Mouse (Mus musculus): Measurements from ENCODE around the gene Lsamp.

Gene Lsamp

DNA sequence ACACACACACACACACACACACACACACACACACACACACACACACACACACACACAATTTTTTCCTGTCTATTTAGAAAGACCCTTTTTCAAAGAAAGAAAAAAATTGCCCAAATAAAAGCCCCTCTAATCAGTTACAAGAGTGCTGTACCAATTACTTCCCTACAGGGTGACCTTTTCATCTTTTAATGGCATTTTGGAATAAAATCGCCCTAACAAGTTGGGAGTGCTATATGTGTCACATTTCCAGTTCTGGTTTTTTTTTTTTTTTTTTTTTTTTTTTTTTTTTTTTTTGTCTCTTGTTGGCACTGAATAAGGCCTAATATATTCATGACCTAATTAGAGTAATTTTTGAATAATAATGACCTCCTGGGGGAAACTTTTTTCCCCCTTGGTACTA lies 923.7 kb downstream of the Lsamp start:
- DNase-seq (ENCODE audit: extremely low read depth, low read depth, low spot score): no peak

DNA sequence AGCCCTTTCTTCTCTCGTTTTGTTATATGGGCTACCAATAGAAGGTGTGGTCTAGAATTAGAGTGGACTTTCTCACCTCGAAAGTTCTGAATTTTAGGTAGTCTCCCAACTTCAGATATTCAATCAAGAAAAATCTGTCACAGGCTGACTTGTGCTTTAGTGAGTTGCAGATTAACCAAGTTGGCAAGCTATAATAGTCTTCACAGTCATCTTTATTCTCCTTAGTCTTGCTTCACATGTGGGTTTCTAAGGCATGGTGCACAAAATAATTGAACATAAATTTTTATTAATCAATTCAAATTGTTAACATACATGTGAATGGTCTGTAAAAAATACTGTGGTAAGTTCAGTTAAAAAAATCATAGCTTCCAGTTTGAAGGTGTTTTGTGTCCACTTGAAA lies 930.0 kb downstream of the Lsamp start:
- no peak for DNase-seq (ENCODE audit: extremely low read depth, low read depth, low spot score)

DNA sequence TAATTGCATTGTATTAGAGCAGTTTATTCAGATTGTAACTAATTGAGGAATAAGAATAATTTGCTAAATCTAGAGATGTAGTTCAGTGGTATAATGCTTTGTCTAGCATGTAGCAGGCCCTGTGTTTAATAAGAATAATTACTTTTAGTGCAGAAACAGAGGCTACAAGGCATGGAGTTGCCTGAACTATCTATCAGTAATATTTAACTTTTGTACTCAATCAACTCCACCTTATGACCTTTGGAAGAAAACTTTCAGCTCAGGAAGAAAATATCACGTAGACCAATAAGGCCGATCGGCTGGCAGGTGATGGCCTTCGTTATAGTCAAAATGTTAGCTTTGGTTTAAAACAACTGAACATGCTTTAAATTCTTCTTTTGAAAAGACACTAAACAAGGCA lies 946.4 kb downstream of the Lsamp start:
- no peak for DNase-seq (ENCODE audit: extremely low read depth, low read depth, low spot score)

DNA sequence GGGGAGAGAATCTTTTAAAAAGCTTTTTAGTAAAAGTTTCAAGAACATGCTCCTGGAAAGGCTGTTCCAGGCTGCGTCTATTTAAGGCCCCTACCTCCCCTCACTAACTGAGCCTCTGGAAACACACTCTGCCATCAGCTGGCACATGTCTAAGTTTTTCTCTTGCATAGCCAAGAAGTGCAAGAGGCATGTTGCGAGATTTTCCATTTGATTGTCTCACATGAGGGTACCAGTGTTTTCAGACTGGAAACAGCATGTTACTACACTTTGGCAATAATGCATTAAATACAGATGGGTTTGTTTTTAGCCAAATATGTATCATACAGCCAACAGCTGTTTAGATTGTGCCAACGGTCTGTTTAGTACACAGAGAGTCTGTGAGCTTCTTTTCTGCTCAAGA lies 958.1 kb downstream of the Lsamp start:
- no peak for DNase-seq (ENCODE audit: extremely low read depth, low read depth, low spot score)

DNA sequence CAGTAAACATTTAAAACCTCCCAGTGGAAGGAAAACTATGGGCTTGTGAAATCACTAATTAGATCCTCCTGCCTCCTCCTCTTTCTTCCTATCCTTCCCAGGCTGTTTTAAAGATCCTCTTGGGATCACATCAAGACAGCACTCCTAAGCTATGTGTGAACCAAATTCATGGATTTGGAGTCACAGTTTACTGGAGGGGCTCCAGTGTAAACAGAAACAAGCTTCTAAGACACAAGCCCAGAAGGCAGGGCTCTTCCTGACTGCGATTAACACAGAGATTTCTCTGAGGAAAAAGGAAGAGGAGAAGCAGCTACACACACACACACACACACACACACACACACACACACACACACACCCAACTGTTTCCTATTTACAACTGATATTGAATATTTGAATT lies 961.7 kb downstream of the Lsamp start:
- no peak for DNase-seq (ENCODE audit: extremely low read depth, low read depth, low spot score)

DNA sequence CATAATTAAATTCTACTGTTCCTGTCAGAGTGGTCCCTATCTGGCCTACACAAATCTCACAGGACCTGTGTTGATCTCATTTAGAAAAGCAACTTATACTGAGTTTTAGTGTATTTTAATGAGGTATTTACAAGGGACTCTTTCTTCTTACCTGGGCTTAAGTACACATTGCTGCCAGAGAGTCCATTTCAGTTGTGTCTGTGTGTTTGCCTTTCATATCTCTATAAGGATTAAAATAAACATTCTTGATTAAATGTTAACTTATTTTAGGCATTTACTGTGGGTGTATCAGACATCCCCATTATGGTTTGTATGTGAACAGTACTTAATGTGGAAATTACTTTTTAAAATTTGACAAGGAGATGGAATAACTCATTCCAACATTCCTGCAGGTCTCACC lies 963.9 kb downstream of the Lsamp start:
- DNase-seq (ENCODE audit: extremely low read depth, low read depth, low spot score): no peak

DNA sequence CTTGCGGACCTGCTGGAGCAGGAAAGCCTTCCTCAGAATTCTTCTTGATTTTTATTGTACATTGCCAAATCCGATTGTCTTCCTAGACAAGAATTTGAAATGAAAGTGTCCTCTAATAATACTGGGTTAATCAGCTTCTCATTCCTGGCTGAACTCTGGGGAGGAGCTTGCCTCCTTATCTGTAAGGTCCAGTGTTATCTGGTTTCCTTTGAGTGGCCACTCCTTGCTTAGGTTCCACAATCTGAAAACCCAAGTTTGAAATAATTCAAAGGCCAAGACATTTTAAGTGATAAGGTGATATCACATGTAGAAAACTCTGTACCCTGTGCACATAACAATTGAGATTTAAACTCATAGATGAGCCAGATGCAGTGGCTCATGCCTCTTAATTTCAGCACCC lies 975.0 kb downstream of the Lsamp start:
- DNase-seq (ENCODE audit: extremely low read depth, low read depth, low spot score): no peak

DNA sequence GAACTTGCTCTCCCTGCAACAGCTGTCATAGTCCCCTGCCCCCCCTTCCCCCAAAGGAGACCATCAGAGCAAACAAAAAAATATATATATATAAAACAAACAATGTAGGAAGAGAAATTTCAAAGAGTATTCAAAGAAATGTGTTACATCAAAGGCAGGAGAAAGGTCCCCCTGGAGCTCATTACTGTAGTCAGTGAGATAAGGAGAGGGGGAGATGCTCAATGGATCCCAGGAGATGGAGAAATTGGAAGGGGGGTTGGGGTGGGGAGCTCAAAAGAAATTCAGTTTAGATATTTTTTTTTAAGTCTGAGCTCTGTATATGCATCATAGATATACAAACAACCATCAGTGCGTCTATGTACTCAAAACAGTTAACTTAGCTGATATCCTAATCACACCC lies 976.4 kb downstream of the Lsamp start:
- no peak for DNase-seq (ENCODE audit: extremely low read depth, low read depth, low spot score)

DNA sequence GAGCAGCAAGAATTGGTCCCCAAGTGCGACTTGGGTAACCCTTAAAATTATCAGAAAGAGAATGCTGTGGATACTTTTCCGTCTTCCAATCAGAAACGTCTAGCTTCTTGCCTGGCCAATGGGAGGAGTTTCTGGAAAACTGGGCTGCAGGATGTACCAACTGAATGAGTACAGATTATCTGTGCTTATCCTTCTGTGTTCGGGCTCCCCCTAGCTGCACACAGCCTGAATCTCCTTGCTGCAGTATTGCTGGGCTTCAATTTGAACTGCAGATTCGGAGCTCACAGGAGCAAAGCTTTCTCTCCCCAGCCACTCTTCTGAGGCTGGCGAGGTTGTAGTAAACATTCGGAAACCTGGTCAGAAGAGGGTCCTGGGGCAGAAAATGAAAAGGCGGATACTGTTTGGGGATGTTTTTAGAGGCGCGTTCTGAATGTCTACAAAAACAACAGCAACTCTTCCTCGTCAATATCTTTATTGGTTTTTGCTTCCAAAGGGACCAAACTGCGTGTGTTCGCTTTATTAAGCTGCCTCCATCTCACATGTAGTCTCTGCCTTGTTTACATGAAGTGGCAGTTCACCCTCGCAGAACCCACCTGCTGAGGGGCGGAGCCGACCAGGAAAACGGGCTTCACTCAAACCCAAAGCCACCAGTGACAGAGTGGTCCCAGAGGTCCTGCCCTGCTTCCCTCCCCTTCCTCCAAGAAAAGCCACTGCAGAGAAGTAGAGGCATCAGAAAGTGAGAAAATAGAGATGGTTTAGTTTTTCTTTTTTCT lies 984.1 kb downstream of the Lsamp start:
- DNase-seq (ENCODE audit: extremely low read depth, low read depth, low spot score): no peak

DNA sequence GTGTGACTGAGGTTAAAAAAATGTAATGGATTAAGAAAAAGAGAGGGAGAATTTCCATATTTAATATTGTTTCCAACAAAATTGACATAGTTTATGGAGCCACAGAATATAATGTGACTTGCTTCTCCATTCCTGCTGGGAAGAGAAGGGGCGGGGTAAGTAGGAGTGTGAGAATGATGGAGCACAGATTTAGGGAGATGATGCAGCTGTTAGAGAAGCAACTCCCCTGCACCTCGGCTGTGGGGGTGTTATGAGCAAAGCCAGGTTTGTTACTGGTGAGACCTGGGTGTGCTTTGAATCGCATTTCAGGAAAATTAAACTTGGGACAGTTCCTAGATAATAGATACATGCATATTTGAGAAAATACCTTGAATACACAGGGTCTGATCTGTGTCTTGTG lies 987.2 kb downstream of the Lsamp start:
- DNase-seq (ENCODE audit: extremely low read depth, low read depth, low spot score): no peak

DNA sequence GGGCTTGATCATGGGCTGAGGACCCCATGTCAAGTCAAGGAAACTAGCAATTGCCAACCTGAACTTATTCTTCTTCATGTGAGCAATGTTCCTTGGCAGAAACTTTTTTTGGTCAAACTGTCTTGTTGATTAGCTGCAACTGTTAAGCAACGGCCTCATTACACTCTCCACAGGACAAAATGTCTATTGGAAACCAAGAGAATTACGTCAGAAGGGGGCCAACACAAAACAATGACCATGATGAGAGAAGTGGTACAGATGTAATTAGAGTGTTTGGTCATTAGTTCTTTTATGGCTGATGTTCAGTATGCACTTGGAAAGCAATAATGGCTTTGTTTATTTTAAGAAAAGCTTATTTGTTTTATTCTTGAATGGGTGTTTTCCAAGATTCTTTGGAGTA lies 989.9 kb downstream of the Lsamp start:
- DNase-seq (ENCODE audit: extremely low read depth, low read depth, low spot score): no peak

DNA sequence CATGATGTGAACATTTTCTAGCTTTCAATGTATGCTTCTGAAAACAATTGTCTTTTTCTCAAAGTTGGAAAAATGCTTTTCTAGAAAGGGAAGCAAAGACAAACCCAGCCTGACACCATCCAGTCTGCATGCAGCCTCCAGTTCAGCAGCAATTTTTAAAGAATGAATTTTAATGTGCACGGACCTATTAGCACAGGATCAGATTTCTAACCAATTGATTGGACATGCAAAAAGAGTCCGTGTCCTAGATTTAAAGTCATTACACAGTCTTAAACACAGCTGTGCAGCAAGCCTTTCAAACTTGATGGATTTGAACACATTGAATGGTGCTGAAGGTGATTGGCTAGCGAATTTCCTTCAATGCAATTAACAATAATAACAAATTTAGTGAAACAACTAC lies 998.9 kb downstream of the Lsamp start:
- no peak for DNase-seq (ENCODE audit: extremely low read depth, low read depth, low spot score)

DNA sequence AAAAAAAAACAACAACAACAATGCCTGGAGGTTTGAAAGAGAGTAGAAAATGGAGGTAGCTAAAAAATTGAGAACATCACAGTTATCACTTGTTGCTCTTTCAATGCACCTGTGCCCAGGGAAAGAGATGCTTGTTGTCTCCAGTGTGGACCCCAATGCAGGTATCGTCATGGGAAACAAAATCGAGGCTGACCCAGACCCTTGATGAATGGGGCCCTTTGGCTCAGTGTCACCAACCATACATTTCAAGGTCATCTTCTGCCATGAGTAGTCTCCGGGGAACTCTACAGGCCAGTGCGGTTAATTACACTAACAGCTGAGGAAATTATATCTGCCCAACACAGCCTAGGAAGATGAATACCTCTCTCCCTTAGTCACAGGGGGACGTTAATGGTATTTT lies 1023.4 kb downstream of the Lsamp start:
- DNase-seq (ENCODE audit: extremely low read depth, low read depth, low spot score): no peak

DNA sequence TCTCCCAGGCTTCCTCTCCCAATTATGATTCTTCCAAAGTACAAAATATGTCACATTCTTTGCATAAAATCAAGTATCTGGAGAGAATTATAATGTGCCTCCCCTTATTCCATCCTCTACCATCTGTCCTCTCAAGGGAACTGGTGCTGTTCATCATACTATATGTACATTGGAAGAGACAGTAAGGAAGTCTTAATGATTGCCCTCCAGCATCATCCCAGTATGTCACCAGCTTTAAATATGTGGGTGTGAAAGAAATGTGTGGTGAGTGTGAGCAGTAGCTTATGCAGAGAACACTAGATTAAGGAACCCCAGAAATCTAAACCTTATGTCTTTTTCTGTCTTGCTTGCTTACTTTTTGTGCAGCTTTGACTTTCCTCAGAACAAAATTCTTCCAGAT lies 1050.6 kb downstream of the Lsamp start:
- no peak for DNase-seq (ENCODE audit: extremely low read depth, low read depth, low spot score)

DNA sequence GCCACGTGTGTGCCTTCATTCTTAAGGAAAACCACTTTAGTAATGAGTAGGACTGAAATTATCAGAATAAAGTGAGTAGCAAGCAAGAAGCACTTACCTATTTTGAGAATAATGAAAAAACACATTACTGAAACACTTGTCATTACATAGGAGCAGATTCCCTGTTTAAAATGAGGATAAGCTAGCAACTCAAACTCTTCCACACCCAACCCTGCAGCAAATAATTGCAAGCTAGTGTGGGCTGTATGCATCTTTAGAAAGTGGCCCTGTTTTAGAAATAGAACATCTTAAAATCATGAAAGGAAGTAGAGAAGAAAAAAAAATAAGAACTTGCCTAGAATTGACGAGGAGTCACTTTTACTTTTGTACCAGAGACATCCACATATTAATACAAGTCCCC lies 1057.5 kb downstream of the Lsamp start:
- no peak for DNase-seq (ENCODE audit: extremely low read depth, low read depth, low spot score)

DNA sequence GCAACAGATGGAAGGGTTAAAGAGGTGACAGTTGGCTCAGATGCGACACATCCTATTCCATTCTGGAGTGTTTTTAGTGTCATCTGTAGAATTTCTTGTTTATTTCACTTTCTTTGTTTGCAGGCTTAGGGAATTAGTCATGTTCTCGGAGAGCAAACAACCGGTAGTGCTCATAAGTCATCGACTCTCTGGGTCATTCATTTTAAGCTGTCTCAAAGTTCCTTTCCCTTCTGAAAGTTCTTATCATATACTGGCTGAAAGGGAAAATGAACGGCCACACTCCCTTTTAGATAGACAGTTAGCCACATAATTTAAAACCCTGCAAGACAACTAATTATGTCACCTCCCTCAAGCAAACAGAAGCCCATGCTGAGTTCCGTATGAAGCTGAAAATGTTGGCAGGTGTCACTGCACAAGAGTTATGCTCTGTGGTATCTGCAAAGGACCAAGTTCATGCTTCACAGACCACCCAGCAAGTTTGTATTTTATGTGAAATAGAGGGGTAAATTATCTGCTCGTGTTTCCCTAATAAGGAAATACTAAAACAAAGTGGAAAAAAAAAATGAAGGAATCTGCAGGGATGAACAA lies 1079.2 kb downstream of the Lsamp start:
- no peak for DNase-seq (ENCODE audit: extremely low read depth, low read depth, low spot score)

DNA sequence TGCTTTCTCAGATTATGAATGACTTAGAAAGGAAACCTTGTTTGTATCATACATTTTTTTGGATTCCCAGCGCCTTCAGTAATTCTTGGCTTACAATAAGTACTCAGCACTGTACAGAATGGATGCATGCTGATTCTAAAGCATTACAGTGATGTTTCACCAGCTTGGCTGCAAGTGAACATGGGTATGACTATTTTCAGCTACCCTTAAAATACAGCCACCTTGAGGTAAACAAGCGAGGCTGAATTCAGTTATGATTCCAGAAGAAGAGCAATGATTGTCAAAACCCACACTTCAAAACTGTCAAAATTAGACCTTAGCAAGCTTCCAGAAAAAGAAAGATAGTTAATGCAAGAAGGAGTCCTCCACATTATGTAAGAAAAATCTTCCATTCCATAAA lies 1089.3 kb downstream of the Lsamp start:
- no peak for DNase-seq (ENCODE audit: extremely low read depth, low read depth, low spot score)

DNA sequence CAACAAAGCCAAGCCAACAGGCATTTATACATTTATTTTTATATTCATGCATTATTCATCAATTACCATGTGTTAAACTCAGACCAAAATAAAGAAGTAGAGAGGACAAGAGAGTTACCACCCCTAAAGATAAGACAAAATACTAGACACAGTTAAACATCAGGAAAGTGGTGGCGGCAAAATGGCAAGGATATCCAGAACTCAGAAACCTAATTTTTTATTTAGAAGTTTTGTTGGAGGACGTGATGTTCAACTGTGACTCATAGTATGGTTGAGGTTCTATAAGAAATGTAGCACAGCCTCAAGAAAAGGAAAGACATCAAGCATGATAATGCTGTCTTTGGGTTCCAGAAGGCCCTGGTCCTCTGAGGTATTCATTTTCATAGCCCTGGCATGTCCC lies 1104.5 kb downstream of the Lsamp start:
- DNase-seq (ENCODE audit: extremely low read depth, low read depth, low spot score): no peak

DNA sequence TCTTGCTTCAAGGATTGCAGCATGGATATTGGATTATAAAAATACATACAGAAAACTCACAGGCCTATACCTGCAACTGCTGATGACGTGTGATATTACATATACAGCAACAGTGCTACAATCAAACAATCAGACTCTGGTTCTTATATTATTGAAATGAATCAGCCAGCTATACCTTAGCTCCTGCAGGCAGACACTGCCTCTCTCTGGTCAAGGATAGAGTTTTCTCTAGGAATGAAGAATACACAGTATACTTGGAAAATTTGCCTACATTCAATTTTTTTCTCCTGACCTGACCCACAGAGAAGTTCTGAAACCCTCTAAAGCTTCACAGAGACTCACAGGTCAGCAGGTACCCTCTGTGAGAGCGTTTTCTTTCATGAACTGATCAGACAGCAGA lies 1105.9 kb downstream of the Lsamp start:
- DNase-seq (ENCODE audit: extremely low read depth, low read depth, low spot score): no peak

DNA sequence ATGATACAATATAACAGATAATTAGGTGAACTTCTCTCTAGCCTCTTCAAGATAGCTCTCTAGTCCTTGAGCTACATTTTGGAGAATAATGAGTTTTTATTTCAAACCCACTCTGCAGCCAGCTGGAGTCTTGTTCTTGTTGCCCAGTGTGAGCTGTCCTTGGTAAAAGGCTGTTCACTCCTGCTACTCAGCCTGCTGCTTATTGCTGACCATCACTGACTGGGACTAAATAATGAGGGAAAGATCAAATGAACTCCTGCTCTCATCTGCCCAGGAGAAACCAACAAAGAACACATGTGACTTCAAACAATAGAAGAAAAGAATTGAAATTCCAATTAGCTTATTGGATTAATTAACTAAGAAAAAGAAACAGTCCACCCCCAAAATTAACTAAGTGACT lies 1107.1 kb downstream of the Lsamp start:
- no peak for DNase-seq (ENCODE audit: extremely low read depth, low read depth, low spot score)

DNA sequence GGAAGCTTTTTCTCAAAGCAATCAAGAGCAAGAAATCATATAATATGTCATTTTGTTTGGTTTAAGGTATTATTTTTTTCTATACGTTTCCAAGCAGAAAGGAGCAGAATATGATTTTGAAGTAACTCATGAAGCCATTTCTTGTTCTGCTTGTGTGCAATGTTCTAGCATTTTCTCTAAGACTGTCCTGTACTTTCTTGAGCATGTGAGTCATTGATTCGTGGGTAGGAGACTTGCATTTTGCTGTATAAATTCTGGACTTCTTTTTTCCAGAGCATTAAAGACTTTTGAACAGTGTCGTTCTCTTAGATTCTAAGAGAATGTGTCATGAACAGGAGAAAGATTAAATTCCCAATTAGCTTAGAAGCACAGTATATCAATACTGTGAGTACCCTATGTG lies 1118.6 kb downstream of the Lsamp start:
- no peak for DNase-seq (ENCODE audit: extremely low read depth, low read depth, low spot score)

DNA sequence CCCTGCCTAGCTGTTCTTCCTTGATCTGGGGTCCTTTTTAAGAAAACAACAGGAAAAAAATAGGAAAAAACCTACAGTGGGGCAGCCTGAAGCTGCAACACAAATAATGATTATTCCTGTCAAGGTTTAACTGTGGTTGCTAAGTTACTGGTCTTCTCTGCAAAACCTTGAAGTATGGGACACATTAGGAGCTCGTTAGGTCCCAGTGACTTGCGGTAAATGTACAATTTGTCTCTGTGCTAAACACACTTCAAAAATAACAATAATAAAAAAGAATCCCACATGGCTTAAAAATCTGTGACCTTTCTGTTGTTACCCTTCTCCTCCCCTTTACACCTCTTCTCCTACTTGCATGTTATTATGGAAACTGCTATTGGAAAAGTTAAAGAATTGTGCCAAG lies 1140.2 kb downstream of the Lsamp start:
- no peak for DNase-seq (ENCODE audit: extremely low read depth, low read depth, low spot score)

DNA sequence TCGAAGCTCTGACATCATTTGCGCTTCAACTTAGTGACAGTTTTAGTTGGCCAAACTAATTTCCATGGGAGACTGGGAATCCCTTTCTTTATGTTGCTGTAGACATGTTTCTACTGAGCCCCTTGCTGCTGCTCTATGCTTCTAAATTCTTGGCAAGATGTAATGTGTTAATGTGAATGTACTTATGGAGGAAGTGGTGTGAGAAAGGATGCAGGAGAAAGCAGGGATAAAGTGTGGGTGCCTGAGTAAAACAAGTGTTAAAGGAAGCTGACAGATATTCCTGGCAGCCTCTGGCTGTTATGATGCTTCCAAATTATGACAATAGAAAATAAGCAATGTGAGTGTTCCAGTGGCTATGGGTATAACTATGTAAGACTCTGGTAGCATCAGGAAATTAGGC lies 1140.9 kb downstream of the Lsamp start:
- DNase-seq (ENCODE audit: extremely low read depth, low read depth, low spot score): no peak
